Mouse (Mus musculus) CH12.LX (cell line): ENCODE results near the gene 4933428G20Rik. TPM values are rescaled to one million over a fixed set of nuclear protein-coding genes. Genes with fewer than 3 reads are reported as not detected.

Experiments used
- DNase-seq: peaks from one replicate; pipeline ENCODE4 v3.0.0-alpha.2; 2013; ENCODE audit errors: extremely low read depth
- H3K27ac ChIP-seq: 2 replicates; pipeline ENCODE4 v1.5.1; 2012; ENCODE audit warnings: low read depth, mild to moderate bottlenecking, control low read depth, moderate library complexity; ENCODE audit not compliant: insufficient read depth
- H3K27me3 ChIP-seq: replicated peaks from 2 replicates; pipeline ENCODE3; 2012; ENCODE audit warnings: inconsistent platforms
- H3K36me3 ChIP-seq, 2 experiments: replicated peaks in 1 of 2; 2 replicates each; pipeline versions ENCODE3 to v1.6.1; 2012; ENCODE audit warnings: inconsistent platforms in 1 of 2, low read length in 1 of 2, mild to moderate bottlenecking in 1 of 2, mixed read lengths in 1 of 2, moderate library complexity in 1 of 2; ENCODE audit not compliant: control insufficient read depth in 1 of 2, insufficient read depth in 1 of 2
- H3K4me1 ChIP-seq, 2 experiments: 2 replicates each; pipeline ENCODE4 v1.6.1; 2012; ENCODE audit warnings: inconsistent platforms in 1 of 2, moderate library complexity in 1 of 2; ENCODE audit not compliant: insufficient read depth in 2 of 2, control insufficient read depth in 1 of 2
- H3K4me2 ChIP-seq: 2 replicates; pipeline ENCODE4 v1.6.1; 2012; ENCODE audit warnings: low read depth, mild to moderate bottlenecking, control low read depth; ENCODE audit not compliant: poor library complexity, insufficient read depth, severe bottlenecking
- H3K4me3 ChIP-seq, 3 experiments: fragments of 150-350 bp in 1 of 3; sonication (generic) in 1 of 3; replicated peaks in 1 of 3; 2 replicates each; pipeline versions ENCODE3 to v1.5.1; 2011 to 2012; ENCODE audit warnings: low read depth in 2 of 3, low read length in 2 of 3, mild to moderate bottlenecking in 2 of 3, moderate library complexity in 2 of 3, control low read depth in 1 of 3, improper control_type of control experiment in 1 of 3, inconsistent platforms in 1 of 3, mixed read lengths in 1 of 3; ENCODE audit not compliant: poor library complexity in 1 of 3
- H3K79me2 ChIP-seq: replicated peaks from 2 replicates; pipeline ENCODE4 v1.6.1; 2012; ENCODE audit warnings: mild to moderate bottlenecking, moderate library complexity; ENCODE audit not compliant: control insufficient read depth, poor library complexity, insufficient read depth, severe bottlenecking; ENCODE audit errors: extremely low read depth
- H3K9ac ChIP-seq: 2 replicates; pipeline ENCODE4 v1.6.1; 2012; ENCODE audit warnings: low read depth, mild to moderate bottlenecking, control low read depth, moderate library complexity; ENCODE audit not compliant: insufficient read depth
- H3K9me3 ChIP-seq: replicated peaks from 2 replicates; pipeline ENCODE3; 2012; ENCODE audit warnings: low read length, inconsistent platforms, mixed read lengths
- BHLHE40 ChIP-seq: IDR thresholded peaks from 2 replicates; pipeline ENCODE4 v1.6.1; 2011; ENCODE audit warnings: mild to moderate bottlenecking, low read depth, low read length, improper control_type of control experiment
- CHD1 ChIP-seq: IDR thresholded peaks from 2 replicates; pipeline ENCODE4 v1.6.1; 2012; ENCODE audit warnings: low read depth, low read length, improper control_type of control experiment, inconsistent platforms
- CHD2 ChIP-seq: IDR thresholded peaks from 2 replicates; pipeline ENCODE4 v1.6.1; 2011; ENCODE audit warnings: low read length, improper control_type of control experiment
- E2F4 ChIP-seq: IDR thresholded peaks from 2 replicates; pipeline ENCODE4 v1.6.1; 2011; ENCODE audit warnings: low read depth, low read length, improper control_type of control experiment; ENCODE audit not compliant: insufficient replicate concordance
- ELF1 ChIP-seq: IDR thresholded peaks from 2 replicates; pipeline ENCODE4 v1.6.1; 2014; ENCODE audit warnings: low read depth, mild to moderate bottlenecking, inconsistent platforms, low read length, improper control_type of control experiment
- EP300 ChIP-seq: IDR thresholded peaks from 2 replicates; pipeline ENCODE4 v1.6.1; 2011; ENCODE audit warnings: low read length, improper control_type of control experiment
- HCFC1 ChIP-seq: IDR thresholded peaks from 2 replicates; pipeline ENCODE4 v1.6.1; 2012; ENCODE audit warnings: low read depth, mild to moderate bottlenecking, inconsistent platforms, low read length, improper control_type of control experiment
- IRF4 ChIP-seq: IDR thresholded peaks from 2 replicates; pipeline ENCODE4 v1.6.1; 2014; ENCODE audit warnings: low read depth, mild to moderate bottlenecking, inconsistent platforms, low read length, improper control_type of control experiment
- JUN ChIP-seq: IDR thresholded peaks from 2 replicates; pipeline ENCODE4 v1.6.1; 2011; ENCODE audit warnings: low read depth, mild to moderate bottlenecking, low read length, improper control_type of control experiment, moderate library complexity; ENCODE audit not compliant: insufficient read depth
- KAT2A ChIP-seq: IDR thresholded peaks from 2 replicates; pipeline ENCODE4 v1.6.1; 2012; ENCODE audit warnings: low read length, improper control_type of control experiment, inconsistent platforms; ENCODE audit not compliant: insufficient replicate concordance
- MAFK ChIP-seq: IDR thresholded peaks from 2 replicates; pipeline ENCODE4 v1.6.1; 2011; ENCODE audit warnings: low read length, improper control_type of control experiment; ENCODE audit not compliant: insufficient replicate concordance
- NELFE ChIP-seq: IDR thresholded peaks from 2 replicates; pipeline ENCODE4 v1.6.1; 2011; ENCODE audit warnings: low read depth, low read length, improper control_type of control experiment
- PAX5 ChIP-seq: IDR thresholded peaks from 2 replicates; pipeline ENCODE4 v1.6.1; 2012; ENCODE audit warnings: low read length, inconsistent platforms, mixed read lengths
- POLR2A ChIP-seq: IDR thresholded peaks from 2 replicates; pipeline ENCODE4 v1.6.1; 2011; ENCODE audit warnings: low read depth, mild to moderate bottlenecking, improper control_type of control experiment, low read length
- POLR2AphosphoS2 ChIP-seq: IDR thresholded peaks from 2 replicates; pipeline ENCODE4 v1.6.1; 2011; ENCODE audit warnings: low read depth, low read length, improper control_type of control experiment
- RAD21 ChIP-seq: IDR thresholded peaks from 2 replicates; pipeline ENCODE4 v1.6.1; 2011; ENCODE audit warnings: low read depth, mild to moderate bottlenecking, low read length, improper control_type of control experiment, moderate library complexity
- TCF12 ChIP-seq: IDR thresholded peaks from 2 replicates; pipeline ENCODE4 v1.6.1; 2014; ENCODE audit warnings: low read depth, mild to moderate bottlenecking, inconsistent platforms, low read length, improper control_type of control experiment
- ZC3H11A ChIP-seq: IDR thresholded peaks from 2 replicates; pipeline ENCODE4 v1.6.1; 2012; ENCODE audit warnings: low read depth, mild to moderate bottlenecking, inconsistent platforms, low read length, improper control_type of control experiment
- ZNF384 ChIP-seq: IDR thresholded peaks from 2 replicates; pipeline ENCODE4 v1.6.1; 2012; ENCODE audit warnings: low read depth, low read length, improper control_type of control experiment, inconsistent platforms
- dilution Hi-C: fragments of 300-500 bp; cut with MboI; formaldehyde crosslinking; loops from 2 replicates; pipeline ENCODE4 v1.14.3; 2020; ENCODE audit warnings: low sequenced_read_pairs; ENCODE audit not compliant: extremely low pct_unique_long_range_greater_than_20kb, extremely low pct_ligation_motif_present
- in situ Hi-C: fragments of 300-500 bp; cut with MboI; formaldehyde crosslinking; loops from 3 replicates; pipeline ENCODE4 v1.14.3; 2019; ENCODE audit warnings: low sequenced_read_pairs, low pct_ligation_motif_present, low pct_unique_long_range_greater_than_20kb, mixed read lengths
- polyA plus RNA-seq: library from polyadenylated mRNA; unstranded; fragments of >175 nt; gene quantifications from 2 replicates; pipeline ENCODE4 v1.2.1, GENCODE M21; 2012; ENCODE audit warnings: low read depth; ENCODE audit not compliant: insufficient read length
- total RNA-seq, 2 experiments: library from RNA; depleted of rRNA; stranded (reverse); fragments of 300-350 nt in 1 of 2; fragments of >200 nt in 1 of 2; gene quantifications; 2 replicates each; pipeline ENCODE4 v1.2.3; 2012 to 2014

4933428G20Rik gene
- total and polyA plus RNA-seq, 3 experiments: 0.17 to 0.50 TPM; not detected in 1

DNA sequence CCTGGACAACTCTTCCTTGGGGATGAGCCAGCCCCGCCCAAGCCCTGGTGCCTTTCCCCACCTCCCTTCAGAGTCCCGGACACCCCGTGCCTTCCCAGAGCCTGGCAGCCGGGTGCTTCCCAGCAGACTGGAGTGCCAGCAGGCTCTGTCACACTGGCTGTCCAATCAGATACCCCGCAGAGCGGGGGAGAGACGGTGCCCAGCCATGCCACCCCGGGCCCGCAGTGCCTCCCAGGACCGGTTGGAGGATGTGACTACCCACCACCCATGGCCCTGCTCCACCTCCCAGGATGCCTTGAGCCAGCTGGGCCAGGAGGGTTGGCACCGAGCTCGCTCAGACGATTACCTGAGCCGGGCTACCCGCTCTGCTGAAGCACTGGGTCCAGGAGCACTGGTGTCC is 48.5 kb downstream of the 4933428G20Rik start:
- no peak for DNase-seq
- Histone ChIP-seq H3K9me3 (no peaks in the 10 kb centered on the region), H3K27ac (no peak overlapping the region), H3K4me3 (no peak overlapping the region), H3K36me3 (peaks cover 44 to 83% of the 10 kb centered on the region in 2 experiments), H3K9ac (no peak overlapping the region), H3K79me2 (no peaks in the 10 kb centered on the region), H3K4me2 (no peak overlapping the region), H3K4me1 (peaks cover 0 to 15% of the 10 kb centered on the region in 2 experiments; a peak in 2 of 4 replicates), H3K27me3 (no peaks in the 10 kb centered on the region)
- in situ Hi-C loops: no loop called here
- dilution Hi-C loops: no loop called here
- TF ChIP-seq JUN (no peak), EP300 (no peak), E2F4 (no peak), KAT2A (no peak), IRF4 (no peak), ELF1 (no peak), POLR2A (no peak), MAFK (no peak)

- in situ Hi-C loops: no loop called here
- Histone ChIP-seq H3K4me1 (peaks cover 0 to 8% of the 10 kb centered on the region in 2 experiments; a peak in 2 of 4 replicates), H3K9ac (no peak overlapping the region)
These were observed 49.7 kb downstream of the 4933428G20Rik start for GRCm38 (mm10) chr11:97450305-97450922.

GRCm38 (mm10) chr11:97449601-97450293 is 50.4 kb downstream of the 4933428G20Rik start:
- dilution Hi-C loops (no loop called here), in situ Hi-C loops (no loop called here)
- no peaks in the 10 kb centered on the region for H3K27me3 ChIP-seq
- H3K4me3 ChIP-seq: no peak overlapping the region
- no peaks in the 10 kb centered on the region for H3K79me2 ChIP-seq
- no peak for DNase-seq
- peaks cover 40 to 90% of the 10 kb centered on the region in 2 experiments for H3K36me3 ChIP-seq
- TF ChIP-seq TCF12: no peak
- TF ChIP-seq NELFE: no peak
- TF ChIP-seq CHD2: no peak
- TF ChIP-seq E2F4: no peak
- TF ChIP-seq RAD21: no peak
- no peak for TF ChIP-seq POLR2AphosphoS2
- no peak for TF ChIP-seq CHD1
- TF ChIP-seq, all 38 proteins: peak for 0
- Histone ChIP-seq H3K9me3 (no peaks in the 10 kb centered on the region), H3K4me1 (peaks cover 0 to 8% of the 10 kb centered on the region in 2 experiments; a peak in 2 of 4 replicates), H3K27ac (no peak overlapping the region), H3K9ac (no peak overlapping the region), H3K4me2 (no peak overlapping the region)

More at GRCm38 (mm10) chr11:97450305-97450922, 49.7 kb downstream of the 4933428G20Rik start:
- no peak for DNase-seq
- H3K9me3 ChIP-seq: no peaks in the 10 kb centered on the region
- no peak for TF ChIP-seq ZNF384
- TF ChIP-seq ZC3H11A: no peak
- no peak for TF ChIP-seq BHLHE40
- no peak for TF ChIP-seq HCFC1
- TF ChIP-seq CHD1: no peak
- no peak for TF ChIP-seq PAX5
- no peak for TF ChIP-seq IRF4
- TF ChIP-seq, all 38 proteins: peak for 0
- Histone ChIP-seq H3K79me2 (no peaks in the 10 kb centered on the region), H3K27ac (no peak overlapping the region), H3K4me2 (no peak overlapping the region), H3K27me3 (no peaks in the 10 kb centered on the region), H3K36me3 (peaks cover 37 to 83% of the 10 kb centered on the region in 2 experiments), H3K4me3 (no peak overlapping the region)
- dilution Hi-C loops: no loop called here
